Mouse (Mus musculus) stomach, postnatal 0 days (tissue): Measurements from ENCODE around the gene Zfp335. TPM values are rescaled to one million over a fixed set of nuclear protein-coding genes. Genes with fewer than 3 reads are reported as not detected.

Source experiments
- ATAC-seq: fragments of 200-750 bp; cut with Nextera tagmentation; 2 replicates; pipeline ENCODE4 v1.8.0; 2017; ENCODE audit not compliant: low FRiP score, low TSS enrichment
- DNase-seq: peaks from one replicate; pipeline ENCODE4 v3.0.0-alpha.2; 2016; ENCODE audit warnings: low spot score
- H3K27ac ChIP-seq: fragments of 300-500 bp; sonication (generic); replicated peaks from 2 replicates; pipeline ENCODE4 v1.5.1; 2014; ENCODE audit warnings: mild to moderate bottlenecking, control low read depth
- H3K27me3 ChIP-seq: fragments of 300-500 bp; sonication (generic); 2 replicates; pipeline ENCODE4 v1.6.1; 2014; ENCODE audit warnings: low read length; ENCODE audit not compliant: control insufficient read depth, insufficient read depth
- H3K36me3 ChIP-seq: fragments of 300-500 bp; sonication (generic); 2 replicates; pipeline ENCODE4 v1.6.1; 2014; ENCODE audit warnings: low read length, mixed read lengths; ENCODE audit not compliant: control insufficient read depth, insufficient read depth
- H3K4me1 ChIP-seq: fragments of 300-500 bp; sonication (generic); replicated peaks from 2 replicates; pipeline ENCODE4 v1.6.1; 2014; ENCODE audit warnings: antibody characterized with exemption; ENCODE audit not compliant: control insufficient read depth, insufficient read depth
- H3K4me2 ChIP-seq: fragments of 300-500 bp; sonication (generic); replicated peaks from 2 replicates; pipeline ENCODE4 v1.6.1; 2014; ENCODE audit warnings: low read depth, mild to moderate bottlenecking, control low read depth, moderate library complexity
- H3K4me3 ChIP-seq: fragments of 300-500 bp; sonication (generic); 2 replicates; pipeline ENCODE4 v1.5.1; 2014; ENCODE audit warnings: low read depth, low read length, control low read depth
- H3K9ac ChIP-seq: fragments of 300-500 bp; sonication (generic); 2 replicates; pipeline ENCODE4 v1.6.1; 2014; ENCODE audit warnings: mild to moderate bottlenecking, low read length, control low read depth, mixed read lengths
- H3K9me3 ChIP-seq: fragments of 300-500 bp; sonication (generic); 2 replicates; pipeline ENCODE4 v1.6.1; 2016; ENCODE audit warnings: low read length; ENCODE audit not compliant: control insufficient read depth
- CTCF ChIP-seq: IDR thresholded peaks from 2 replicates; pipeline ENCODE4 v1.5.1; 2016; ENCODE audit warnings: antibody characterized with exemption, low read depth, mild to moderate bottlenecking, moderate library complexity
- EP300 ChIP-seq: optimal IDR thresholded peaks from 2 replicates; pipeline ENCODE3; 2016; ENCODE audit warnings: antibody characterized with exemption
- WGBS: fragments of 180-500 bp; shearing (Covaris S2); extraction: QIAGEN DNeasy Blood & Tissue Kit; methylation state at CpG from one replicate; pipeline ENCODE4 v1.1.7; 2014; 5-methylcytosine and 5-hydroxymethylcytosine counted together
- polyA plus RNA-seq: library from polyadenylated mRNA; unstranded; fragments of >200 nt; fragmentation: Nextera tagmentation; extraction: Ambion mirVana; gene quantifications from 2 replicates; pipeline ENCODE4 v1.2.1, GENCODE M21; 2015

Zfp335 gene
- polyA plus RNA-seq, 1 experiment from 2014 or later = 3.7 TPM

- ATAC-seq = no peak
- Histone ChIP-seq H3K9me3 (no peaks in the 10 kb centered on the region), H3K36me3 (no peaks in the 10 kb centered on the region; the same call in 1 of the 2 replicates), H3K4me2 (no peak overlapping the region), H3K27ac (no peak overlapping the region), H3K27me3 (no peaks in the 10 kb centered on the region), H3K4me3 (no peak overlapping the region), H3K9ac (no peak overlapping the region), H3K4me1 (no peaks in the 10 kb centered on the region)
- WGBS = 53% methylated on average over 3 of the region's 3 CpGs
- no peak for DNase-seq
- TF ChIP-seq EP300 (no peak), CTCF (peak; percentile 61)
These were observed 65.8 kb downstream of the Zfp335 start for GRCm38 (mm10) chr2:164845782-164846181.

Other genes with a start within 250 kb of the Zfp335 start
- not detected in 2 replicates for gene Wfdc11, start 237.7 kb downstream of the Zfp335 start, polyA plus RNA-seq
- gene Wfdc13, start 226.7 kb downstream of the Zfp335 start, polyA plus RNA-seq = 2.1 and 2.6 TPM in 2 replicates
- not detected in 2 replicates for gene Spint4, start 213.3 kb downstream of the Zfp335 start, polyA plus RNA-seq
- gene Spint5, start 196.5 kb downstream of the Zfp335 start, polyA plus RNA-seq = not detected in 2 replicates
- 1.4 TPM in 2 replicates for gene Wfdc3, start 165.8 kb downstream of the Zfp335 start, polyA plus RNA-seq
- 38.0 and 39.1 TPM in 2 replicates for gene Dnttip1, start 165.8 kb downstream of the Zfp335 start, polyA plus RNA-seq
- gene Ube2c, start 141.9 kb downstream of the Zfp335 start, polyA plus RNA-seq = 74.1 and 104 TPM in 2 replicates
- gene Tnnc2, start 131.8 kb downstream of the Zfp335 start, polyA plus RNA-seq = 7.0 and 8.5 TPM in 2 replicates
- 13.9 and 14.9 TPM in 2 replicates for gene Snx21, start 125.9 kb downstream of the Zfp335 start, polyA plus RNA-seq
- gene Acot8, start 106.9 kb downstream of the Zfp335 start, polyA plus RNA-seq = 39.4 and 43.8 TPM in 2 replicates
- 3.8 and 4.4 TPM in 2 replicates for gene Zswim3, start 106.7 kb downstream of the Zfp335 start, polyA plus RNA-seq
- gene Zswim1, start 89.1 kb downstream of the Zfp335 start, polyA plus RNA-seq = 10.1 and 11.4 TPM in 2 replicates
- not detected in 2 replicates for gene Spata25, start 83.2 kb downstream of the Zfp335 start, polyA plus RNA-seq
- 107 and 114 TPM in 2 replicates for gene Ctsa, start 78.9 kb downstream of the Zfp335 start, polyA plus RNA-seq
- gene Neurl2, start 78.3 kb downstream of the Zfp335 start, polyA plus RNA-seq = 4.6 and 5.3 TPM in 2 replicates
- gene Pltp, start 54.0 kb downstream of the Zfp335 start, polyA plus RNA-seq = 42.7 and 44.2 TPM in 2 replicates
- 49.2 and 51.4 TPM in 2 replicates for gene Pcif1, start 32.5 kb downstream of the Zfp335 start, polyA plus RNA-seq
- 0.87 and 1.1 TPM in 2 replicates for gene Mmp9, start 29.0 kb upstream of the Zfp335 start, polyA plus RNA-seq
- 0.12 and 0.21 TPM in 2 replicates for gene Slc12a5, start 49.0 kb upstream of the Zfp335 start, polyA plus RNA-seq
- gene Ncoa5, start 123.1 kb upstream of the Zfp335 start, polyA plus RNA-seq = 17.3 and 17.9 TPM in 2 replicates
- gene Cd40, start 143.9 kb upstream of the Zfp335 start, polyA plus RNA-seq = 3.3 and 3.7 TPM in 2 replicates
- gene 1700025C18Rik, start 179.0 kb upstream of the Zfp335 start, polyA plus RNA-seq = not detected in 2 replicates